Mouse (Mus musculus) subcutaneous adipose tissue, adult 2 months (tissue): ENCODE data around the gene Banf2. TPM values are rescaled to one million over a fixed set of nuclear protein-coding genes. Genes with fewer than 3 reads are reported as not detected.

Experiments
- polyA plus RNA-seq: library from polyadenylated mRNA; depleted of rRNA; stranded (reverse); fragments of >200 nt; gene quantifications from 2 replicates; pipeline ENCODE4 v1.2.3, GENCODE M21; 2012; ENCODE audit warnings: low replicate concordance; rRNA removed

Banf2 gene
- polyA plus RNA-seq = not detected in 2 replicates

DNA sequence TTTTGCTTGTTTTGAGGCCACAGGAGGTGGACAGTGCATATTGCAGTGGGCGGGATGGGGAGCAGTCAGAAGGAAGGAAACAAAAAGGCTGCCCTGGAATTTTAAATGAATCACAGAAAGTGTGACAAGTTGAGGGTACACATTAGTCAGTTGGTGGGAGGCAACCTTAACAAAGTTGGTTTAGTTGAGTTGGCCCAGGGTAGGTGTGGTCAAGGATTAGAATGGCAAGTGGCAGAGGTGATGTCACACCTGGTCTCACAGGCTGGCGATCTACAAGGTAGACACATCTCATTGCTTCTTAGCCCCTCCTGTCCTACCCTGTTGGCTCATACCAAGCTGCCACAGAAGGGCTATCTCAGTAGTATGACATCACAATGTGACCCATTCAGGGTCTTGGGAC lies at the start of gene Banf2:
Gene Banf2 (plus strand): TSS at position 396 of the 400 bp plus-strand sequence.

DNA sequence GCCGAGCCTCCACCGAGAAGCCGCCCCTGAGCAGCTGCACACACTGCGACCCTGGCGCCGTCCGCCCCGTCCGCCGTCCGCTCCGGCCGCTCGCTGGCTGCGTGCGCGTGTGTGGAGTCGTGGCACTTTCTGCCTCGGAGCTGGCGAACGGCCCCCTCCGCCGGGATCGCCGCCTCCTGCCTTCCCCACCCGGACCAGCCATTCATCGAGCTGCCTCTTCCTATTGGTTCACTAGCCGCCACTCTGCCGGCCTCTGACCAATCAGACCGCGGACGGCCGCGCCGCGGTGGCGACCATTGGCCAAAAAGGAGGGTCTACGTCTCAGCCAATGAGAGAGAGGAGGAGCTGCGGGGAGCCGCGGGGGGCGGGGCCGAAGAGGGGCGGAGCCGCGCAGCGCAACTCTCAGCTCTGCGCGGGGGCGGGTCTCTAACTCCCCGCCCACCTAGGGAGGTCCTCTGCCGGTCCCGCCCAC lies 21.7 kb upstream of the Banf2 start, which contains the start of gene Rrbp1:
Gene Rrbp1 (minus strand): TSS at position 184 of the 472 bp plus-strand sequence.

Other genes starting within 250 kb of the Banf2 start
- gene Bfsp1, start 169.9 kb upstream of the Banf2 start, polyA plus RNA-seq = 0.85 and 1.2 TPM in 2 replicates
- gene Dstn, start 117.7 kb upstream of the Banf2 start, polyA plus RNA-seq = 53.3 and 109 TPM in 2 replicates
- gene Rrbp1, start 21.8 kb upstream of the Banf2 start, polyA plus RNA-seq = 101 and 133 TPM in 2 replicates
- gene Mgme1, start 237.6 kb downstream of the Banf2 start, polyA plus RNA-seq = 6.4 and 7.8 TPM in 2 replicates
- 41.7 and 81.0 TPM in 2 replicates for gene Snx5, start 237.8 kb downstream of the Banf2 start, polyA plus RNA-seq